Comparison of ENCODE assay signal across 43 mouse cellular contexts in genomic region chr2:151498358-151498757, GRCm38 (mm10). TPM values are rescaled to one million over a fixed set of nuclear protein-coding genes. Genes with fewer than 3 reads are reported as not detected.
"Had no signal": no experiment of that assay in that cellular context is flagged by ENCODE, and none has a peak within 500 bp of the region (broad histone marks: within the 10 kb centered on the region; RNA-seq: fewer than 3 reads in every experiment).

No protein-coding gene starts in this region.

- H3K9me3 ChIP-seq: heart, embryonic 10.5 days; heart, embryonic 12.5 days; hindbrain, embryonic 13.5 days; hindbrain, embryonic 15.5 days; kidney, embryonic 15.5 days; limb, embryonic 13.5 days; limb, embryonic 15.5 days; liver, embryonic 12.5 days had no signal

- ATAC-seq: hindbrain, postnatal 0 days; intestine, embryonic 16.5 days; liver, embryonic 12.5 days had no signal

- H3K27me3 ChIP-seq: heart, embryonic 12.5 days; hindbrain, embryonic 13.5 days; hindbrain, embryonic 15.5 days; kidney, embryonic 15.5 days; limb, embryonic 13.5 days; limb, embryonic 15.5 days; liver, embryonic 12.5 days had no signal

- H3K27ac ChIP-seq: heart, embryonic 10.5 days; hindbrain, embryonic 13.5 days; hindbrain, embryonic 15.5 days; hindbrain, postnatal 0 days; kidney, embryonic 15.5 days; kidney, postnatal 0 days; limb, embryonic 13.5 days; limb, embryonic 15.5 days; liver, embryonic 12.5 days; liver, embryonic 14.5 days had no signal

- H3K9ac ChIP-seq: heart, embryonic 12.5 days; hindbrain, embryonic 13.5 days; hindbrain, embryonic 15.5 days; kidney, embryonic 15.5 days; limb, embryonic 13.5 days; limb, embryonic 15.5 days; liver, embryonic 12.5 days; liver, embryonic 14.5 days had no signal

- H3K4me3 ChIP-seq: heart, embryonic 10.5 days; heart, embryonic 12.5 days; hindbrain, embryonic 13.5 days; hindbrain, embryonic 15.5 days; kidney, embryonic 15.5 days; limb, embryonic 13.5 days; limb, embryonic 15.5 days; liver, embryonic 12.5 days had no signal

- DNase-seq: gastrocnemius, postnatal 14 days; gastrocnemius, postnatal 36 days; heart, adult 18-20 months; heart, postnatal 10 days; kidney, adult 11 months; kidney, adult 9 months; kidney, postnatal 14 days; kidney, postnatal 36 days; layer of hippocampus, adult 9-11 months; layer of hippocampus, postnatal 36 days; left cerebral cortex, postnatal 4 days had no signal

- H3K4me2 ChIP-seq: heart, embryonic 12.5 days; hindbrain, embryonic 13.5 days; hindbrain, embryonic 15.5 days; kidney, embryonic 15.5 days; limb, embryonic 13.5 days; limb, embryonic 15.5 days; liver, embryonic 12.5 days had no signal

RNA-seq across cellular contexts. Expression of gene 4921509C19Rik, which starts 22.4 kb away (rescaled TPM):
- total RNA-seq: gastrocnemius, adult 18-20 months; gastrocnemius, adult 8-10 months; gastrocnemius, postnatal 14 days; gastrocnemius, postnatal 36 days; heart, adult 18-20 months; heart, adult 8-10 months; heart, postnatal 10 days; heart, postnatal 25 days; hematopoietic stem cell, adult 5-6 weeks; hindbrain, postnatal 0 days; layer of hippocampus, adult 18-20 months; layer of hippocampus, adult 8-10 months; layer of hippocampus, postnatal 14 days; layer of hippocampus, postnatal 36 days; left cerebral cortex, adult 18-20 months; left cerebral cortex, adult 8-10 months; left cerebral cortex, postnatal 10 days; left cerebral cortex, postnatal 25 days; left cerebral cortex, postnatal 4 days; liver, adult 2 months had no signal
- polyA plus RNA-seq: gonadal fat pad, adult 2 months; heart, embryonic 10.5 days; heart, embryonic 12.5 days; heart, embryonic 14.5 days; heart, embryonic 16.5 days; hindbrain, embryonic 13.5 days; hindbrain, embryonic 15.5 days; hindbrain, postnatal 0 days; intestine, embryonic 14.5 days; intestine, embryonic 16.5 days; kidney, embryonic 15.5 days; kidney, postnatal 0 days; large intestine, adult 2 months; limb, embryonic 11.5 days; limb, embryonic 13.5 days; limb, embryonic 15.5 days; liver, adult 2 months; liver, embryonic 12.5 days; liver, embryonic 14.5 days; liver, embryonic 16.5 days had no signal
